Mouse (Mus musculus) embryo, embryonic 11.5 days (tissue): Measurements from ENCODE around the gene Slc29a3.
A peak's percentile ranks its signal among the peaks of the same experiment; 100 is the strongest.

Experiments
- DNase-seq: peaks from one replicate; pipeline ENCODE4 v3.0.0-alpha.2; 2012; ENCODE audit warnings: low read depth, low spot score

Gene Slc29a3

DNA sequence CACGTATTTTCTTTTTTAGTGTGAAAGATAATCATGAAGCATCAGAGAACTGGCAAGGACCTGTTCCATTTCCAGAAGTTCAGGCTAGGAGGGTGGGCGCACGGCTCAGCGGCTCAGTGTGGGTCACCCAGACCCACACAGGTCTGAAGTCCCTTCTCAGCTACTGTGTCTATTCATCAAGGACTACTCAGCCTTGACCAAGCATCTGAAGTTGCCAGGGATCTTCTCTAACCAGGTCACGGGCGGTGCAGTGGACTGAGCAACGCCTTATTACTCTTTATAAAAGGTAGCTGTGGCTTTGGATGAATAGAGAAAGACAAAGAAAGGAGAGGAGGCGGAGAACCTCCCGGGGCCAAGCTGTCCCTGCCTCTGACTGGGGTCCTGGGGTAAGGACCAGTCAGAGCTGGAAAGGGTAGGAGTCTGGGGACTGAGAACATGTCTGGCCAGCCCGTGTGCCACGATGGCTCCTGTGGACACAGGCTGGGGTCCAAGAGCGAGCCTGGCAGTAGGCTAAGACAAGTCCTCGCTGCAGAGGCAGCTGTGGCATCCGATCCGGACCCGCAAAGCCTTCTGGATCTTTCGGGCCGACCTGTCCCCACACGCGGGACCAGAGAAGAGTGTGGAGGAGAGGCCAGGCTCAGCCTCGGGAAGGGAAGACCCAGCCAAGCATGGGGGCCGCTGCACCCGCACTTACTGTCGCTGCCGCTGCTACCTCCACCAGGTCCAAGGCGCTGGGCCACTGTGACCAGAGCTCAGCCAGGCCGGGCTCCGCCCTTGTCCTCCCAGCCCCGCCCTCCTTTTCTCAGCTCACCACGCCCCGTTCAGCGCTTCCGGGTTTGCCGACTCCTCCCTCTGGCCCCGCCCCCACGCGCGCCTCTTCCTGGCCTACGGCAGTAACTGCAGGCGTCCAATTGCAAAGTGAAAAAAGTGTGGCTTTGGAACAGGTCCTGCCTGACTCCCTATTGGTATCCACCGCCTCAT lies at the start of gene Slc29a3:
Slc29a3 (minus strand) TSS at position 755 of the 981 bp plus-strand sequence.
- DNase-seq, result peak; percentile 93

DNA sequence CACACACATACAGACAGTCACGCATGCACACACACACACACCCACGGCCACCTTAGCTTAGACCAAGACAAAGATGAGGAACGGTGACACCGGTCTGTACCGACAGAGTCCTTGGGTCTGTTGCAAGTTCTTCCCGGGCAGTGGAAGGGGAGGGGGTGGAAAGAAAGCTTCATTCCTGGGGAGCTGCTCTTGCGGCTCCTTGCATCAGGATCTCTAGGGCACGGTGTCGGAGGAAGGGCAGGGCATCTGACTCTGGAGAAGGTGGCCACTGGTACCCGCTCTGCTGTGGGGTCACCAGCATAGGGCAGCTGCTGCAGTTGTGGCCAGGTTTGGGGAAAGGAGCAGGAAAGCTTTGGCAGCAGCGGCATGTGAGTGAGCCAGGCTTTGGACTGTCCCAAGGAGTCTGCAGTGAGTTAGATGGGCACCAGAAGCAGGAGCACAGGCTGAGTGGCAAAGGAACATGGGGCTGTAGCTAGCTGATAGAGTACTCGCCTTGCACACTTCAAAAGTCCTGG lies 49.4 kb upstream of the Slc29a3 start:
- DNase-seq, result no peak

DNA sequence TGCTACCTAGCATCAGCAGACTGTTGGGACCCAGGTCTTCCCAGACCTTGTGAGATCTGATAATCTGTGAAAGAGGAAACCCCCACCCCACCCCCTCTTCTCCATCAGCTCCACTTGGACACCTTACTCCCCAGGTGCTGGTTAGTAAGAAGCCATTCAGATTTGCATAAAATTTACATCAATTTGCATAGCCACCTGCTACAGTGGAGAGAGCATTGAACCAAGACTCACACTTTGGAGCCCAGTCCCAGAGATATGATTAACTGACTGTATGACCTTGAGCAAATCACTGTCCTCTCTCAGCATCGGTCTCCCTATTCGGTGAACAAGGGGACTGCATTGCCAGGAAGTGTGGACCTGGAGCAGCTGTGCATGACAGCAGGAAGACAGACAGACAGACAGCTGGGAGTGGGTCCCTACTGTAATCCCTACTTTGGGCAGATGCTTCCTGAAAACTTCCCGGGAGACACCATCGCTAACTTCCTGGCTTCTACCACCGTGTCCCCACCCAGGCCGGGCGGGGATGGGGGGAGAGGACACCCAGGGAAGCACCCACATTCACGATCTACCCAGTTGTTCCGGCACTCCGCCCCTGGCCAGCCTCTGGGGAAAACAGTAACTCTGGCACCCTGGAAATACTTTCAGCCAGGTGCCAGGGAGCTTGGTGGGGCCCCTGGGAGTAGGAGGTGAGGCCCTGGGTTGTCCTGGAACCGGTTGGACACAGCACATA lies 48.7 kb upstream of the Slc29a3 start:
- DNase-seq, result no peak

DNA sequence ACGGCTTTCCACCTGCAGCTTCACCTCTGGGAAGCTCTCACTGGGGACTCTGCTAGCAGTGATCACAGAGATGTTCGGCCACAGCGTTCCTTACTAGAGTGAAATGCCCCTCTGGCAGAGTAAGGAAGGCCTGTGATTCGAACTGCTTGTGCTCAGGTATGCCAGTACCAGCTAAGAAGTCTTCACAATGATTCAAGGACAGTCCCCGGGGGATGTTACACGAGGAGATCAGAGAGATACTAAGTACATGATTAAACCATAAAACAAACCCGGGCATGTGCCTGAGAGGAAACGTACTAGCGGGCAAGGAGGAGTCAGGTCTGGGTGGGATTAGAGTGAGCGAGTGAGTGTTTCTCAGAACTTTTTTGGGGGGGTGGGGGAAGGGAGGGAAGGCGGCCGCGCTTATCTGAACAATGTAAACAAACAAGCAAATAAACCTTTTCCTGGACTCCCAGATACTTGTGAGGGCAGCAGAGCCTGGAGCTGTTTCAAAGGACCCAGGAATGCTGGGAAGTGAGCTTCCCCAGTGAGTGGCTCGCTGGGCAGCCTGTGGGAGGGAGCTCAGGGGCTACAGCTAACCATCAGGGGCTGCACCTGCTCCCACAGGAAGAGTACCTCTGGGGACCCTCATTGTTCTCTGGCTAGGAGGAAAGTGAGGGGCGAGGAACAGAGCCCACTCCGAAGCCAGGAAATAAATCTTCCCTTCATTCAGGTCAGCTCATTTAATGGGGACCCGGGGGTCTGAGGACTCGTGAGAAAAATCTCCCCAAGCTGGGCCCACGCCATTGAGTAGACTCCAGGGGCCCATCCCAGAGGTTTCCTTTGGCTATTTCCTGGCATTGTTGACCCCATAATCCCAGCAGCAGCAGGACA lies 47.9 kb upstream of the Slc29a3 start:
- no peak for DNase-seq

DNA sequence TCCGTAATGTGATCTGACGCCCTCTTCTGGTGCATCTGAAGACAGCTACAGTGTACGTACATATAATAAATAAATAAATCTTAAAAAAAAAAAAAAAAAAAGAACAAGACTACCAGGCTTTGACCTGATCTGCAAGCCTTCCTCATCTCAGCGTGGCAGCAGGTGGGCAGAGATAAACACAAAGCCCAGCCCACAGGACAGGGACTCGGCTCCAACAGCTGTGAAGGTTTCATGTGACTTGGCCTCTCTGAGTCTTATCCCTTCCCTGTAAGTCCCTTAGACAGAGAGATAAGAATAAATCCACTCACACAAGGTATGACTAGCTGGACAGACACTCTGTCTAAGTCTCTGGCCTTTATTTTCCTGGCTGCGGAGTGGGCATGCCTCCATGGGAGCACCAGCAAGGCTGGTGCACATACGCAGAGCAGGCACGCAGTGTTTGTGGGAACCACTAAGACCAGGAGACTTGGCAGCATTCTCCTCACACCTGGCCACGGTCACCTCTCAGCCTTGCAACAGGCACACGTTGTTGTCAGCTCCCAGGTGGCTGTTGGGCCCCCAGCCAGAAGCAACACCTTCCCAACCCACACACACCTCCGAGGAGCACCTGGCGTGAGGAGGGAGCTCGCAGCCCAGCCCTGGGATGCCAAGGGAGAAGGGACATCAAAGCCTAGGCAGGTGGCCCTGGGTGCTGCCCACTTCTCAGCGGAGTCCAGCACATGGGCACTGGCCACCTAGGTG lies 45.3 kb upstream of the Slc29a3 start:
- DNase-seq, result no peak

DNA sequence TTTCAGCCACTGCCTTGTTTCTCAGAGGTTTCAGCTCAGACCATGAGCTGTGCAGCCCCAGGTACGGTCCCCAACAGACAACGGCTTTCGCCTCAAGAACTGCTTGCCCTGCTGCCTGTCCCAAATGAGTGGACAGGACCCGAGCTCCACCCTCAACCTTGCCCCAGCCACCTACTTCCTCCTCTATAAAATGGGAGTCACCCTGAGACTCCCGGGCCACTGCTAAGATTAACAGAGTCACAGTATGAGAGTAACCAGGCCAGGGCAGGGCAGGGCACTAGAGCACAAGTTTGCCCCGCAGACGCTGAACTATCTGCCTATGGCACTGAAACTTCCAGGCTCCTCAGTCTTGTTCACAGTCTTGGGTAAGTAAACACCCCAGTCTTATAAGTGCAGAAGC lies 43.9 kb upstream of the Slc29a3 start:
- DNase-seq, result no peak

DNA sequence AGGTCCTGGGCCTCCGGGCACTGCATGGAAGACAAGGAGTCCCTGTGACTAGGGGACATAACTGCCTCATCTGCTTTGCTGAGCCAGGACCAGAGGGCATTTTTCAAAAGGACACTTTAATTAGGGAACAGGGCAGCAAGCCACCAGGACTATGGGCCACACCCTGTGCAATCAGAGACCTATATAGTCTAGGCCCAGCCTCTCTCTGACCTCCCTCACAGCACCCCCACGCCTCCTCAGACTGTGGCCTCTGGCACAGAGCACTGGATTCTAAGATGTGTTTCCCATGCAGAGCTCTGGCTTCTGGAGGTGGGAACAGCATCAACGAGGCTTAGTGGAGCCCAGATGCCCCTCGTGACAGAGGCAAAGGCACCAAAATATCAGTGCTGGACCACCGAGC lies 43.4 kb upstream of the Slc29a3 start:
- DNase-seq, result no peak

DNA sequence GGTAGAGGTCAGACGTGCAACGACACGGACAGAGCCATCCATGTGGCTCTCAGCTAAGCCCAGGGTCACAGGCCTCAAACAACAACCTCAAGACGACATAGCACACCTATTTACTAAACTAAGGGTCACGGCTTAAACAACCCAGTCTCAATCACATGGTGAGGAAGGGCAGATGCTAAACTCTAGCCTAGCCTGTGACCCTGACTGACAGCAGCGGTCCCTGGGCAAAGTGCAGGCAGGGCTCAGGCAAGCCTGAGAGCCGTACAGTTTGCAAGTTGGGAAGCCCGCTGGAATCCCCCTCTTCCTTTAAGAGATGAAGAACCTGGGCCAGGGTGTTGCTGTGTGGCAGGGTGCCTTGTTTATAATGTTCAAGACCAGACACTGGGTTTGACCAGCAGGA lies 42.2 kb upstream of the Slc29a3 start:
- no peak for DNase-seq

DNA sequence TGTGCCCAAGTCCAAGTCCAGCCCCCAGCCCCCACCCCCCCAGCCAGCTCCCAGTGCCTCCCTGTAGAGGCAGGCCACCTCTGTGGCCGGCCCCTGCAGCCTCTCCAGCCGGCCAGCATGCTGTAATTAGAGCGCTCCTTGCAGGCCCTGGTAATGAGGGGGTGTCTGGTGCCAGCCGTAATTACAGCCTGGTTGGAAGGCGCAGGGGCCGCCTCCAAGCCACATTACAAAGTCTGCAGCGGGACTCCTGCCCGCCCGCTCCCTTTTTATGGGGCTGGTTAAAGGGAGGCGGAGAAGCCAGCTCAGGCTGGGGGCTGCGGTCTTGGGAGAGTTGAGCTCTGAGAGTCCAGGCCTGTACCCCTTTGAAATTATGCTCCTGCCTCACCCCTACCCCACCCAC lies 41.8 kb upstream of the Slc29a3 start:
- no peak for DNase-seq

DNA sequence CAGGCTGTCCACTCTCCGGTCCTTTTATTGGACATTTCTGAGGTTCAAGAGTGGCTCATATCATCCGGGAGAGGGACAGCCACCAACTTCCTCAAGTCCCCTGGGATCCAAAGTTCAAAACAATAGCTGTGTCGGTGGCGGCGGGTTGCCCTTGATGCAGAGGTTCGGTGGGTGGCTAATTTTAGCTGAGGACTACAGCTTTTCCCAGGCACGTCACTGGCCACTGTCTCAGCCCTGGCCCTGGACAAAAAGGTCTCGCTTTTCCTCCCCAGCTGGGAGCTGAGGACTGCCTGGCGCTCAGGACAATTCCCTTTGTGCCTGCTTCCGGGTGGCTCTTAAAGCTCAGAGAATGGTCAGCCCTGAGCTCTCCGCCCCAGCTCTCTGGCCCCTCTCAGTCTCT lies 40.2 kb upstream of the Slc29a3 start:
- DNase-seq, result no peak

DNA sequence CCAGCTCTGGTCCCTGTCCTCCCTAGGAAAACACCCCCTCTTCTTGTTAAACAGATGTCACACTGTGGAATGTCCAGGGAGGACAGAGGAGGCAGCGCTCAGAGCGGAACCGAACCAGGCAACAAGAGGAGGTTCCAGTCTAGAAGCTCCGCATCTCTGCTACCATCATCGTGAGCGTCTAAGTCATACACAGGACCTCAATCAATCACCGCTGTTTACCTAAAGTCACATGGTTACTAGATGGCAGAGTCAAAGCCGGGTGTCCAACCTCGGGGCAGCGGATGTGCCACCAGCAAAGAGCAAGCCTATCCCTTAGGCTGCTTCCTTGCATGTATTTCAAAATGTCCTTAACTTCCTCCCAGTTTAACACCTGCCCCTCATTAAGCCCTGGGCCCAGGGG lies 39.8 kb upstream of the Slc29a3 start:
- no peak for DNase-seq

DNA sequence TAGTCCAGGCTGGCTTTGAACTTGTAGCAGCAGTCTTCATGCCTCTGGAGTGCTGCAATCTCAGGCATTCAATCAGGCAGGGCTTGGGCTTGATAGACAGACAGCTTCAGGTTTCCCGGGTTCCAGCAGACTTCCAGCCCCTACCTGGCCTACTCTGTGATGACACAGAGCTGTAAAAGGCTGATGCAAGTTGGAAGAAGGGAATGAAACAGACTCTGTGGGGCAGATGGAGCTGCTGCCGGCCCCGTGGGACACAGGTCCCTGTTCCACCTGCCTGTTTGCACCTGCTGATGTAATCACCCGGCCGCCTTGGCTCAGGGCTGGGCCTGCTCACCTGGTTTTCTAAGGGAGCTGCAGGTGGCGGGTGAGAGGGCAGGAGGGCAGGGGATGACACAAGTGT lies 38.3 kb upstream of the Slc29a3 start:
- no peak for DNase-seq

DNA sequence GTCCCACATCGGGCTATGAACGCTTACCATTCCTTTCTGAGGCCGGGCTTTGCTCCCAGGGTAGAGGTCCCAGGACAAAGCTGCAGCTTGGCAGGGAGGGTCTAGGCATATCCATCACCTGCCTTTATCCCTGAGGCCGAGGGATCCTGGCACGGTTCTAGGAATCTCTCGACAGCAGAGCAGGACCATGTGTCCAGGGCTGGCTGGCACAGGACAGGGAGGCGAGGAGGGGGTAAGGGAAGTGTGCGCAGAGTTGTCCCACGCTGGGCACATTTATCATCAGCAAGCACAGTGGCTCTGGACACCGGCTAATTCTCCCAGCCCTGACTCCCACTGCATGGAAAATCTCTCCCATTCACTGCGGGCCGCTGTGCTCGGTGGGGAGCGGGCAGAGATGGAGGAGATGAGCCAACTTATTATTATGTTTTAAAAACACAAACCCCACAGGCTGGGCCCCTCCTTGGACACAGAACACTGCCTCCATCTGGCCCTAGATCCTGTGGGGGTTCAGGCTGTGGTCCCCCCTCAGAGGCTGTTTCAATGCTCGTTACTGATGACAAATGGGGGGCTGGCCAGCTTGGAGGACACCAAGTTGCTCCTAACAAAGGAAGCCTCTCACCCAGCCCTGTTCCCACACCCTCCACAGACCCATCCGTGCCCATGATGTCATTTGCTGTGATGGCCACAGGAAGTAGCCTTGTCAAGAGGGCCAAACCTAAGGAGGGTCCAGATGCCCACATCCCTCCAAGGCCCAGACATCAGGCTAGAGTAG lies 34.9 kb upstream of the Slc29a3 start:
- no peak for DNase-seq

DNA sequence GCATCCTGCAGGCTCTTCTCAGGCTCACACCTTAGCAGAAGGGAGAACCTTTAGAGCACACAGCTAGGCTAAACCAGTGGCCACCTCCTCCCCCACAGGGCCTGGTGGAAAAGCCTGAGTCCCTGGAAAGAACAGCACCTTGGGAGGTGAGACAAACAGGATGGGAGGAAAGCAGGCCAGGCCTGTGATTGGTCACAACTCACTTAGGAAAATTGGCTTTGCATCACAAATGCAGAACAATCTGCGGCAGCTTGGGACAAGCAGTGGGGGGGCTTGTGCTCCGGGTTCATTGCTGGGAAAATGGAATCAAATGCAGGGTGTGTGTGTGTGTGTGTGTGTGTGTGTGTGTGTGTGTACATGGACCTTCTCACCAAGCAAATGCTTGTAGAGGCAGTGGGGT lies 31.0 kb upstream of the Slc29a3 start:
- DNase-seq, result no peak

DNA sequence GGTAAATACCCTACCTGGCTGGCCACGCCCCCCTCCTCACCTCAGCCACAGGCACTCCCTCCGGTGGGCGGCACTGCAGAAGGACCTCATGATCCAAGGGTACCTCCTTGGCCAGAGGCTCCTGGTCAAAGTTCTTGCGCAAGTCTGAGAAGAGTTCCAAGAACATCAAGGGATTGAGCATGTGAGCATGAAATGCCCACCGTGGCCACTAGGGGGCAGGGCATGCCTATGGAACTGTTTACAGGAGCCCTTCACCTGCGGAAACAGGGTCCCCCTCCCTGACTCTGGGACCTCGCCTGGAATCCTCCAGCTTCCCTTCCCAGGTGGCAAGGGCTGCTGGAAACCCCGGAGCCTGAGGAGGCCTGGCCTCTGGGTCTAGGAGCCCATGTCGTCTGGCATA lies 27.0 kb upstream of the Slc29a3 start:
- peak; percentile 63 for DNase-seq

DNA sequence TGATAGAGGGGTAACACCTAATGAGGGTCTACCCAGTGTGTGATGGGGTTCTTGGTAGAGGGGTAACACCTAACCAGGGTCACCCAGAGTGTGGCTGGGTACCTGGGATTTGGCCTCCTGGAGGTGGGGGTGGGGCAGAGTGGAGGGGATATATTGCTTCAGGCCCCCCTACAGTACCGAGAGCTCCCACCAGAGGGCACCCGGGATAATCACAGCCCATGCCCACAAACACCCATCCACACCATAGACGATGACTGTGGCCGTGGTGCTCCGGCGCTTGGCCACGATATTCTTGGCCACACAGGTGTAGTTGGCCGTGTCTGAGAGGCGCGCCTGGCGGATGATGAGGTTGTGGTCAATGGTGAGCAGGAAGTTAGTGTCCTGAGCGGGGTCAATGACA lies 25.9 kb upstream of the Slc29a3 start:
- DNase-seq, result no peak

DNA sequence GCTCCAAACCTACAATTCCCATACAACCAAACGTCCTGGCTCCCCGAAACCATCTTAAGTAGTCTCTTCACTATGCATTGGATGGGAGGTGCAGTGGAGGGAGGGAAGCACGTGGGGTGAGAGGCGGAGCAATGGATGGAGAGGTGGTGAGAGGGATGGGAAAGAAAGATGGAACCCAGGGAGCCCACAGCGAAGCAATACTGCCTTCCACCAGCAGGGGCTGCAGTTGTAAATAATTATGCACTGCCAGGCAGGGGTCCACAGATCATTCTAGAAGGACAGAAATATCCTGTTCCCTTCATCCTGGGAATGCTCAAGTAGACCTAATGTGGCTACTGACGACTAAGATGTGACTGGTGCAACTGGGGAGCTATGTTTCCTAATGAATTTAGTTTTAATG lies 22.9 kb upstream of the Slc29a3 start:
- no peak for DNase-seq

DNA sequence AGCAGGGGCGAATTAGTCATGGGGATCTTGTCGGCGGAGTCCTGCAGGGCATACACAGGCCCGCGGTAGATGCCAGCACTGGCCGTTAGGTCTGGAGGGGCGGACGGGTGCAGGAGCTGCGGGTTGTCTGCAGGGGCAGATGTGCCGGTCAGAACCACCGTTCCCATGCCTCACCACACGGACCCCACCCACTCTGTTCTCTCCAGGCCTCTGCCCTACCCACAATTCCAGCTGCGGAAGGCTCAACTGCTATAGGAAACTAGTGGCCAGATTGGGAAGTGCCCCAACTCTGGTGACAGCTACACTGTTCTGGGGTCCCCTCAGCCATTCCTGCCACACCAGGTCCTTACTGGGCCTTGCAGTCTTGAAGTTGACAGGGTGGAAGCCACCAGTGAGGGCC lies 22.0 kb upstream of the Slc29a3 start:
- no peak for DNase-seq

DNA sequence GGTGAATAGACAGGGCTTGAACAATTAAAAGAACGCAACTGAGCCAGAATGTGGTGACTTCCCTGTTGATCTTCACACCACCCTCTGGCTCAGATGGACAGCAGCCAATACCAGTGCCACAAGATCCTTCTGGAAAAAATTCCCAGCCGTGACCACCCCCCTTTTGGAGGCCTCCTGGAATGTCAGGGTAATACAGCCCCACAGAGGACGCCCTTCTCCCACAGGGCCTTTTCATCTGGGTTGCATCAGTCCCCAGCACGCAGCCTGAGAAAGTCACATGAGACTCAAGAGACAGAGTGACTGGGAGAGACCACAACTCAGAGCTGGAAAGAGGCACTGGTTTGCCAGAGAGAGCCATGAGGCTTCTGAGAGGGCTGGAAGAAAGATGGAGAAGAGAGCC lies 18.3 kb upstream of the Slc29a3 start:
- DNase-seq, result no peak

DNA sequence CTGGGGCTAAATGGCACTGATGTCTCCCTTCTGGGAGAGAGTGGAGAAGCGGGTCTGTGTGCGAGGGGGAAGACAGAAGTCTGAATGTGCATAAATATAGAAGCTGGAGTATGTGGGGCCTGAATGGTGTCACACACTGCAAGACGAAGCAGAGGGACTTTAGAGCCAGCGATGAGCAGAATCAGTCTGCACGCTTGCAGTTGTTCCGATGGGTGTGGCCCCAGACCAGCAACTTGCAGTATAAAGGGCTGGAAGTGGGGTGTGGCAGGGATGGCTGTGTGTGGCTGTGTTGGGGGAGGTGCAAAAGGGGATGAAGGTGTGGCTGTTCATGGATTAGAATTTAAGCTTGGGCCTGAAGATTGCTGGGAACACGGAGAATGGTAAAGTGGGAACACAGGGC lies 16.0 kb upstream of the Slc29a3 start:
- DNase-seq, result no peak
